In the genomic region with DNA sequence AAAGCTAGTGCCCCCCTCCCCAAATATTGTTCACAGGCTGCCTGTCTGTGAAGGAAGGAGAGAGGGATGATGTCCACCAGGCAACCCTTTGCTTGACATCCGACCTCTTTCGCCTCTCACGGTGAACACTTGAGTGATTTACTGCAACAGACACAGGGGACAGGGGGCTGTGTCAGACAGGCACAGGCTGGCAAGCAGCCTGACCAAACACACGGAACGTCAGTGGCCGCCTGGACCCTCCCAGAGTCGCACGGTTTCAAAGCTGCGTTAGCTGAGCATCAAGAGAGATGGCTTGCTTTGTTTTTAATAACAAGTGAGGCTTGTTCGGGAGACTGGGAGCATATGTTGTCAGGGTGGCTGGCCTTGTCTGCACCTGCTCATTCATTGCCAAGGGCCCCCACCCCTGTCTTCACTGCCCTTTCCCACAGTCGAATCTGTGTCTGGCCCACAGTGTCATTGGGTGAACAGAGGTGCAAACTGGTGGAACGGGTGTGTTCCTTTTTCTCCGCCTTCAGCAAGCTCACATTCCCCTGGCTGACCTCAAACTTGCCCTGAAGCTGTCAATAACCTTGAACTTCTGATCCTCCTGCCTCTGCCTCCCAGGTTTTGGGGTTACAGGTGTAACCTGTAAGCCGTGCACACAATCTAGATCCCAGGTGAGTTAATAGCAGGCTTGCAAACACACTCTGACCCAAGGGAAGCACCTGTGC, we compare ENCODE assay signal across 13 mouse cellular contexts.
A peak's percentile ranks its signal among the peaks of the same experiment; 100 is the strongest.
DNase-seq lines count a peak whose midpoint lies in the region; ATAC-seq lines count a peak whose summit lies in the region.
"Had no signal": no experiment of that assay in that cellular context is flagged by ENCODE, and none has a peak within 500 bp of the region (broad histone marks: within the 10 kb centered on the region; RNA-seq: fewer than 3 reads in every experiment).

No protein-coding gene starts in this region.

- no peaks in the 10 kb centered on the region for H3K9me3 ChIP-seq in kidney, embryonic 16.5 days (ENCODE audit: low read length)
- no peaks in the 10 kb centered on the region for H3K9me3 ChIP-seq in intestine, embryonic 15.5 days
- H3K9me3 ChIP-seq: forebrain, embryonic 15.5 days; G1E; hindbrain, embryonic 15.5 days had no signal

- no peaks in the 10 kb centered on the region for H3K27me3 ChIP-seq in kidney, embryonic 16.5 days (ENCODE audit: insufficient read depth, low read length)
- no peaks in the 10 kb centered on the region for H3K27me3 ChIP-seq in intestine, embryonic 15.5 days (replicated peaks)
- H3K27me3 ChIP-seq: forebrain, embryonic 15.5 days; hindbrain, embryonic 15.5 days had no signal

- H3K9ac ChIP-seq in kidney, embryonic 16.5 days (replicated peaks; ENCODE audit: low read length) = 0 out of 2 replicates have a peak overlapping the region, but pooled peaks have one; percentile 6
- no peak overlapping the region for H3K9ac ChIP-seq in intestine, embryonic 15.5 days
- H3K9ac ChIP-seq: forebrain, embryonic 15.5 days; hindbrain, embryonic 15.5 days had no signal

- no peaks in the 10 kb centered on the region for H3K36me3 ChIP-seq in kidney, embryonic 16.5 days (ENCODE audit: insufficient read depth, low read length)
- H3K36me3 ChIP-seq in intestine, embryonic 15.5 days = no peaks in the 10 kb centered on the region
- H3K36me3 ChIP-seq: forebrain, embryonic 15.5 days; G1E; hindbrain, embryonic 15.5 days had no signal

- H3K27ac ChIP-seq in kidney, embryonic 16.5 days (ENCODE audit: low read length) = no peak overlapping the region
- no peak overlapping the region for H3K27ac ChIP-seq in intestine, embryonic 15.5 days
- H3K27ac ChIP-seq: hindbrain, embryonic 15.5 days had no signal

- H3K4me2 ChIP-seq in kidney, embryonic 16.5 days (replicated peaks; ENCODE audit: low read depth, low read length) = no peak overlapping the region
- no peak overlapping the region for H3K4me2 ChIP-seq in intestine, embryonic 15.5 days (replicated peaks)
- H3K4me2 ChIP-seq: forebrain, embryonic 15.5 days; hindbrain, embryonic 15.5 days; liver, embryonic 11.5 days had no signal

- 11% methylated on average over 14 of the region's 14 CpGs for WGBS in kidney, embryonic 16.5 days
- WGBS in intestine, embryonic 15.5 days = 29% methylated on average over 14 of the region's 14 CpGs

- no peak overlapping the region for H3K4me3 ChIP-seq in kidney, embryonic 16.5 days (ENCODE audit: low read length)
- no peak overlapping the region for H3K4me3 ChIP-seq in intestine, embryonic 15.5 days (replicated peaks)
- H3K4me3 ChIP-seq: forebrain, embryonic 15.5 days; hindbrain, embryonic 15.5 days had no signal

- DNase-seq in kidney, postnatal 14 days = no peak
- peak; percentile 60 for DNase-seq in ES-CJ7 (ENCODE audit: low read depth, low spot score)
- peak; percentile 31 for DNase-seq in R1 (ENCODE audit: low read depth, low spot score)
- DNase-seq in cerebellum, adult 11-12 months = no peak
- DNase-seq in thymus, postnatal 4 days = no peak
- no peak for DNase-seq in lung, postnatal 36 days
- DNase-seq: layer of hippocampus, adult 9-11 months had no signal

- ATAC-seq in kidney, embryonic 16.5 days (ENCODE audit: low FRiP score, low TSS enrichment) = peak; percentile 41
- peak; percentile 32; the same call in 1 of the 2 replicates for ATAC-seq in intestine, embryonic 15.5 days
- ATAC-seq: forebrain, embryonic 15.5 days had no signal

- peaks cover 29% of the 10 kb centered on the region for H3K4me1 ChIP-seq in kidney, embryonic 16.5 days (ENCODE audit: insufficient read depth, low read length)
- peaks cover 28% of the 10 kb centered on the region for H3K4me1 ChIP-seq in intestine, embryonic 15.5 days (replicated peaks)

Comparison
In these comparisons a context has a peak if more than half of its experiments do, and no peak if none do; other contexts are left out.
1. DNase-seq: peak in ES-CJ7 (single experiment) and R1 (single experiment); none in kidney, postnatal 14 days (single experiment), cerebellum, adult 11-12 months (single experiment), thymus, postnatal 4 days (single experiment) and lung, postnatal 36 days (single experiment).